Mouse (Mus musculus) myocyte (in vitro differentiated cells): ENCODE data around the gene Lyz2.
"Not testable (repeated sequence)": the region's sequence is repeated elsewhere in the genome, so short reads cannot be mapped to it uniquely, and the experiment has no call there.

Experiments
- CEBPB ChIP-seq: IDR thresholded peaks from 2 replicates; pipeline ENCODE4 v1.6.1; 2011; ENCODE audit warnings: mild to moderate bottlenecking, moderate library complexity; ENCODE audit not compliant: poor library complexity, insufficient read depth, severe bottlenecking
- E2F4 ChIP-seq: IDR thresholded peaks from one replicate; pipeline ENCODE4 v1.6.1; 2011; ENCODE audit warnings: mild to moderate bottlenecking, control low read depth, moderate library complexity; ENCODE audit not compliant: insufficient read depth
- MAX ChIP-seq: IDR thresholded peaks from one replicate; pipeline ENCODE4 v1.6.1; 2011; ENCODE audit warnings: low read depth, mild to moderate bottlenecking, control low read depth
- MYOD1 ChIP-seq, 3 experiments: IDR thresholded peaks; one replicate each; pipeline ENCODE4 v1.6.1; 2011; ENCODE audit warnings: control low read depth in 2 of 3, low read depth in 2 of 3, mild to moderate bottlenecking in 2 of 3, moderate library complexity in 1 of 3; ENCODE audit not compliant: insufficient read length in 2 of 3, control insufficient read depth in 1 of 3
- POLR2A ChIP-seq: IDR thresholded peaks from one replicate; pipeline ENCODE4 v1.6.1; 2011; ENCODE audit warnings: low read depth, mild to moderate bottlenecking, control low read depth, moderate library complexity; ENCODE audit not compliant: insufficient read length
- POLR2AphosphoS2 ChIP-seq: IDR thresholded peaks from one replicate; pipeline ENCODE4 v1.6.1; 2011; ENCODE audit warnings: low read depth, control low read depth; ENCODE audit not compliant: insufficient read length
- REST ChIP-seq: IDR thresholded peaks from one replicate; pipeline ENCODE4 v1.6.1; 2011; ENCODE audit warnings: mild to moderate bottlenecking, control low read depth, moderate library complexity; ENCODE audit not compliant: insufficient read depth, insufficient read length
- USF1 ChIP-seq: IDR thresholded peaks from one replicate; pipeline ENCODE4 v1.6.1; 2011; ENCODE audit warnings: low read depth, mild to moderate bottlenecking, control low read depth, moderate library complexity

- not testable (repeated sequence) for TF ChIP-seq MYOD1 (IDR thresholded peaks at IDR 0.05; ENCODE audit: control insufficient read depth in 1 of 3, insufficient read length in 2 of 3, low read depth in 2 of 3); REST; POLR2A; POLR2AphosphoS2; E2F4; CEBPB; USF1; MAX
These were observed 6.9 kb upstream of the Lyz2 start for GRCm38 (mm10) chr10:117289034-117289505.
